Comparison of ENCODE assay signal across 21 mouse cellular contexts in the genomic region with DNA sequence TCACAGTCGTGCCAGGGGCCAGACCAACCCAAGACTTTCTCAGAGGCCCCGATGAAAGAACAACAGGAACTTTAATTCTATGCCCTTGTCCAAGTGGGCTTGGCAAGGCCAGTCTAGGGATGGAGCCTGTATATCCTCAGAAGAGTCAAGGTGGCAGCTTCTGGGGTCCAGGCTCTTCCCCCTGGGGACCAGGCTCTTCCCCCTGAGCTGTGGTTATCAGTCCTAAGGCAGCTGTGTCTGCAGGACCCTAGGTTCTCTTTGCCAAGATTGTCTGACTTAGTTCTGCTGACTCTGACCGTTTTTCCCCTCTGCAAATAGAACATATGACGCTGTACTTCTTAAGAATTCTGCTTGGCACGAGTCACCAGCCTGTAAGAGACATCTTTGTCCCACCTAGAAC.
"Had no signal": no experiment of that assay in that cellular context is flagged by ENCODE, and none has a peak within 500 bp of the region (broad histone marks: within the 10 kb centered on the region; RNA-seq: fewer than 3 reads in every experiment).

No protein-coding gene starts in this region.

- H3K4me1 ChIP-seq: heart, embryonic 12.5 days; hindbrain, embryonic 15.5 days; limb, embryonic 15.5 days; liver, embryonic 12.5 days had no signal

- H3K4me3 ChIP-seq: heart, embryonic 12.5 days; hindbrain, embryonic 13.5 days; hindbrain, embryonic 15.5 days; kidney, embryonic 15.5 days; limb, embryonic 13.5 days; limb, embryonic 15.5 days; liver, embryonic 12.5 days had no signal

- H3K9ac ChIP-seq: heart, embryonic 12.5 days; hindbrain, embryonic 13.5 days; hindbrain, embryonic 15.5 days; kidney, embryonic 15.5 days; limb, embryonic 13.5 days; limb, embryonic 15.5 days; liver, embryonic 12.5 days; liver, embryonic 14.5 days had no signal

- H3K27ac ChIP-seq: hindbrain, embryonic 13.5 days; hindbrain, embryonic 15.5 days; hindbrain, postnatal 0 days; kidney, embryonic 15.5 days; kidney, postnatal 0 days; limb, embryonic 13.5 days; limb, embryonic 15.5 days; liver, embryonic 12.5 days; liver, embryonic 14.5 days had no signal

- H3K27me3 ChIP-seq: heart, embryonic 12.5 days; hindbrain, embryonic 13.5 days; hindbrain, embryonic 15.5 days; kidney, embryonic 15.5 days; limb, embryonic 13.5 days; limb, embryonic 15.5 days; liver, embryonic 12.5 days had no signal

- H3K36me3 ChIP-seq: heart, embryonic 12.5 days; hindbrain, embryonic 13.5 days; hindbrain, embryonic 15.5 days; kidney, embryonic 15.5 days; limb, embryonic 13.5 days; limb, embryonic 15.5 days; liver, embryonic 12.5 days had no signal

- DNase-seq: gastrocnemius, postnatal 10 days; gastrocnemius, postnatal 25 days; heart, postnatal 10 days; kidney, adult 11 months; kidney, adult 2 months; kidney, adult 9 months; kidney, postnatal 14 days; kidney, postnatal 36 days; layer of hippocampus, adult 9-11 months; layer of hippocampus, postnatal 36 days; left cerebral cortex, postnatal 4 days had no signal
